Mouse (Mus musculus): Measurements from ENCODE around the gene Tsg101.
A peak's percentile ranks its signal among the peaks of the same experiment; 100 is the strongest.

Tsg101 gene

DNA sequence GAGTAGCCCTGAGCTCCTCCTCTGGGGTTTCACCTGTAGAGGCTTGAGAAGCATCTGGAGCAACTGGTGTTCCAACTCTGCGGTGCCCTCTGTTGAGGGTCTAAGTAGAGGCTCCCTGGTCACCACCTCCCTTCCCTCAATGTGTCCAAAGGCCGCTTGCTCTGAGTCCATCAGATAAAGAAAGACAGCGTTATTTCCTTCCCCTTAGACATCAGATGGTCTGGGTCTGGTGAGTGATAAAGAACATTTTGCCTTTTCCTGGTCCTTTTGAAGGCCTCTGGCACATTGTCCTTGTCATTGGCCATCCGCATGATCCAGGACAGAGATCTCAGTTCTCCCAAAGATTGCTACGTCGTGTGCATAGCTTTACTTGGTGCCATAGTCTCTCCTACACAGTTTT, 42.5 kb downstream of the Tsg101 start:
- DNase-seq (ENCODE audit: low read depth, low spot score) = no peak

DNA sequence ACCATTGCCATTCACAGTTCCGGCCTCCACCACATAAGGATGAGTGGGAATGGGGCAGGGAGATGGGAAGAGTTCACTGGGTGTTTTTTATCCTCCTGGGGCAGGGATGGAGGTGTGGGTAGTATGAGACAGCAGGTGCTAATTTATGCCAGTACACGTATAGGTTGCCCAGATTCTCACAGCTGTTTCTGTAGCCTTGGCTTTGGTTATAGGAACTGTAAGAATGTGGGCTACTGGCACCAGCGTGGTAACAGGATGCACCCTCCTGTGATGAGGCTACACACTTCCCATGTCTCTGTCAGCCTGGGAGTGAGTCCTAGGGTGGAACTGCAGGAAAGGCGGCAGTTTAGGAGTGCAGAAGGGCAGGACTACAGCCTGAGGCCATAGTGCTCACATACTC, 42.9 kb downstream of the Tsg101 start:
- DNase-seq (ENCODE audit: low read depth, low spot score) = no peak

- no peak for DNase-seq (ENCODE audit: low read depth, low spot score)
These were observed 47.8 kb downstream of the Tsg101 start for GRCm38 (mm10) chr7:46871988-46872387.

GRCm38 (mm10) chr7:46860996-46861395, 58.8 kb downstream of the Tsg101 start, which contains the start of gene Ldhc:
Ldhc (plus strand) TSS chr7:46861203.
- no peak for DNase-seq (ENCODE audit: low read depth, low spot score)

DNA sequence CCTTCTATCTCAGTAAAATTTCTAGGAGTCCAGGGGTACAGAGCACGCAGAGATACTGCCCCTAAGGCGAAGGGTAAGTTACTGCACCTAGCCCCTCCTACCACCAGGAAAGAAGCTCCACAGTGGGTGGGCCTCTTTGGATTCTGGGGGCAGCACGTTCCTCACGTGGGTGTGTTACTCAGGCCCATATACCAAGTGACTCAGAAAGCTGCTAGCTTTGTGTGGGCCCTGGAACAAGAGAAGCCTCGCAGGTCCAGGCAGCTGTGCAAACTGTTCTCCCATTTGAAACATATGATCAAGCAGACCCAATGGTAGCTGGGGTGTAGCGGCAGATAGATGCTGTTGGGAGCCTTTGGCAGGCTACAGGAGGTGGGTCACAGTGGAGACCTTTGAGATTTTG, 60.7 kb downstream of the Tsg101 start:
- no peak for DNase-seq (ENCODE audit: low read depth, low spot score)

- no peak for DNase-seq (ENCODE audit: low read depth, low spot score)
These were observed 62.3 kb downstream of the Tsg101 start for GRCm38 (mm10) chr7:46857436-46857835.

- DNase-seq (ENCODE audit: low read depth, low spot score) = no peak
These were observed 63.8 kb downstream of the Tsg101 start for GRCm38 (mm10) chr7:46855866-46856560.

- DNase-seq (ENCODE audit: low read depth, low spot score) = no peak
These were observed 66.4 kb downstream of the Tsg101 start for GRCm38 (mm10) chr7:46853365-46853764.

DNA sequence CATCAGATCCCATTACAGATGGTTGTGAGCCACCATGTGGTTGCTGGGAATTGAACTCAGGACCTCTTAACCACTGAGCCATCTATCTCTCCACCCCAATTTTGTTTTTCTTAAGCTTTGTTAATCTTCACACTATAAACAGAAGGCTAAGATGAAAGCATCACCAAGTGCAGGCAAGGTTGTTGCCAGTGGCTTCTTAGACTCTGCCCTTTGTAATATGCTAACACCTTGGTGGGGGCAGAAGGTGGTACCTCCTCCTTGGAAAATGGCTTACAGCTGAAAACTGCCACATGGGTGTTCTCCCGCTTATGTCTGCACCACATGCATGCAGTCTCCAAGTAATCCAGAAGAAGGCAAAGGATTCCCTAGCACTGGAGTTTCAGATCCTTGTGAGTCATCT, 67.1 kb downstream of the Tsg101 start:
- DNase-seq (ENCODE audit: low read depth, low spot score) = no peak

DNA sequence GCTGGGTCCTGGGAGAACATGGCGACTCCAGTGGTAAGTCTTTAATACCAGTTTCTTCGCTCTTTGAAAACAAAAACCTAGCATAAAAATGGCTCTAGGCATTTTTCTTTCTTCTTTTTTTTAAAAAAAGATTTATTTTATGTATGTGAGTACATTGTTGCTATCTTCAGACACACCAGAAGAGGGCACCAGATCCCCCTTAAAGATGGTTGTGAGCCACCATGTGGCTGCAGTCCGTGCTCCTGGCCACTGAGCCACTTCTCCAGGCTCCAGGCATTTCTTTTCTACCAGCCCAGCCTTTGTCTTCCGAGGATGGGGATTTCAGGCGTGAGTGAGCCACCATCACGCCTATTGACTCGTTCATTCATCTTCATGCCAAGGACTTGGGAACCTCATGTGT, 68.7 kb downstream of the Tsg101 start:
- no peak for DNase-seq (ENCODE audit: low read depth, low spot score)

DNA sequence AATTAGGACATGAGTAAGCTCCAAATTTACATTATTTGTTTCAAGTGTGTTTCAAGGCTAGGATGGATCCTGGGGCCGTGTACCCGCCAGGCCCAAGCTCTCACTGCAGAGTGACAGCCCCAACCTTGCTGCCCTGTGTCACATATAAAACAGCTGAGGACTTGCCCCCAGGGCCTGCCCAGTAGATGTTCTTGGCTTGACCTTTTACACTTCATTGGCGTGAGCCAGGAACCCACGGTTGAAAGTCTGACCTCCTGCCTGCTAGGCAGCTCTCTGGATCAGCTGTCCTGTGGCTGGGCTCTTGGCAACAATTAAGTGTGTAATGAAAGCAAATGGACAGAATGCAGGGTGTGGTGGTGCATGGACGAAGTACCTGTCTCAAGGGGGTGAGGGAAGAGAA, 70.5 kb downstream of the Tsg101 start:
- DNase-seq (ENCODE audit: low read depth, low spot score) = no peak

- DNase-seq (ENCODE audit: low read depth, low spot score) = peak; percentile 93
These were observed 73.1 kb downstream of the Tsg101 start for GRCm38 (mm10) chr7:46846486-46847244.

DNA sequence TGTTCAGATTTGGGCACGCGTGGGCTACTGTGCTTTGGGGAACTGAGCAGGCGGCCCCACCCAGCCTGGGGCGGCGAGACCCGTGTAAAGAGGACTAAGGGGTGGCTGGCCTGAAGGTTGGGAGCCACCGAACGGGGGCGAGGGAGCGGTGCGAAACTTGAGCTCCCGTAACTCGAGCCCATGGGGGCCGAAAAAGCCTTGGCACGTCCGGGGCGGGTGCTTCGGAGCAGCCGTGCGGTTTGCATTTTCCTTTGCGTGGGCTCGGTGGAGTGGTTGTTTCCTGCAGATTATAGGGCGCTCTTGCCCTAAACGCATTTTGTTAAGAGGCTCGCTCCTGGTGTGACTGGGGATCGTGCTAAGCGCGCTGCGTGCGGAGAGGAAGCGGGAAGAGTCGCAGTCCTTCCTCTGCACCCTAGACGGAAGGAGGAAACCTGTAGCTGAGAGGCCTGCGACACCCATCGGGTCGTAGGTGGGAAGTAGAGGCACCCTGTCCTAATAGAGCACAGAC, 73.7 kb downstream of the Tsg101 start:
- DNase-seq (ENCODE audit: low read depth, low spot score) = no peak

DNA sequence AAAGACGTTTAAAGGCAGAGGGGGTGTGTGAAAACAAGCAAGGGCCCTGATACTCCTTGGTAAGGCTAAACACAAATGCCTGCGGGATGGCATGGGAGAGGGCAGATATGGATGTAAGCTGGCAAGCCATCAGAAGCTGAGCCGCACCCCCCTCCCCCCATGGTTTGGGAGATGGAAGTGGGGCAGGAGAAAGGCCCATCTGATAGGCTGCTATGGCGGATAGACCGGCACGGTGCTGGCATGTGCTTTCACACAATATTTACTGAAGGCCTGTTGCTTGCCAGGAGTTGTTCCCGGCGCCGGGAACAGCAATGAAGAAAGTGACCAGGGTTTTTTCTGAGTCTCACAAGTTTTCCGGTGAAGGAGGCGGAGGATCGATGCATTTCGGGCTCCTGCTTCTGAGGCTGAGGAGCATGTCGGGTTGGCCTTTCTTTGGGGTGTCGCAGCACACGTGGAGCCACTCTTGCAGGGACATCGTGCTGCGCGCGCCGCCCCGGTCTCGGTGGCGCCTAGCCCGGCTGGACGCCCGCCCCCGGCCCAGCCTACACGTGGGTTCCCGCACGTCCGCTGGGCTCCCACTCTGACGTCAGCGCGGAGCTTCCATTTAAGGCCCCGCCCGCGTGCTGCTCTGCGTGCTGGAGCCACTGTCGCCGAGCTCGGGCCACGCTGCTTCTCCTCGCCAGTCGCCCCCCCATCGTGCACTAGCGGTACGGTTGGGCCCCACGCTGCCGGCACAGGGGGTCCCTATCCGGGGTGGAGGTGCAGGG, 74.4 kb downstream of the Tsg101 start:
- peak; percentile 91 for DNase-seq (ENCODE audit: low read depth, low spot score)

DNA sequence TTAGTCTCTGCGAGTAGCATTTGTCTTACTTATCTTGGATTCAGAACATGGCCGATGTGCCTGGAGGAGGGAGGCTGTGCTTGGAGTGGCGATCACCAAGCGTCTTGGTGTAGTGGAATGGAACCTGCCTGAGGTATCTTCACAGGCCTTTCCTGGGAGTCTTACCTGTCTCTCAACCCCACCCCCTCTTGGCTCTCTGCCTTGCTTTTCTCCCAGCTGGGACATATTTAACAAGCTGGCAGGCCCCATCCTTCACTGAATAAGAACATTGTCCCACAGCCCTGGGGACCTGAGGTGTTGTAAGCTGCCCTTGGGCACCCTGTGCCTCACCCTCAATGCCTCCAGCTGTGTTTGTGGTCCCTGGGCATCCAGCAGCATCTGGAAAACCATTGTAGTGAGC, 76.2 kb downstream of the Tsg101 start:
- DNase-seq (ENCODE audit: low read depth, low spot score) = no peak

DNA sequence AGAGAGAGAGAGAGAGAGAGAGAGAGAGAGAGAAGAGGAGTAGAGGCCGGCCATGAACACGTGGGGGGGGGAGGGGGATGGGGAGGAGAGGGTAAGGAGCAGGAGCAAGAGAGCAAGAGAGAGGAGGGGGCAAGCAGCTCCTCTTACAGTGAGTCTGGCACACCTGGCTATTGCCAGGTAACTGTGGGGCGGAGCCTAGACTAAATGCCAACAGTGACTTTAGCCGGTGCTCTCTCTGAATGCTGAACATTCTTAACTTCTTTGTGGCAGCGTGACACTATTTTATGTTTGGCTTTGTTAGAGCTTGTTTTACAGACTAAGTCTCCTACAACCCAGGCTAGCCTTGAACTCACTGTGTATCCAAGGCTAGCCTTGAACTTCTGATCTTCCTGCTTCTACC, 77.5 kb downstream of the Tsg101 start:
- DNase-seq (ENCODE audit: low read depth, low spot score) = no peak

DNA sequence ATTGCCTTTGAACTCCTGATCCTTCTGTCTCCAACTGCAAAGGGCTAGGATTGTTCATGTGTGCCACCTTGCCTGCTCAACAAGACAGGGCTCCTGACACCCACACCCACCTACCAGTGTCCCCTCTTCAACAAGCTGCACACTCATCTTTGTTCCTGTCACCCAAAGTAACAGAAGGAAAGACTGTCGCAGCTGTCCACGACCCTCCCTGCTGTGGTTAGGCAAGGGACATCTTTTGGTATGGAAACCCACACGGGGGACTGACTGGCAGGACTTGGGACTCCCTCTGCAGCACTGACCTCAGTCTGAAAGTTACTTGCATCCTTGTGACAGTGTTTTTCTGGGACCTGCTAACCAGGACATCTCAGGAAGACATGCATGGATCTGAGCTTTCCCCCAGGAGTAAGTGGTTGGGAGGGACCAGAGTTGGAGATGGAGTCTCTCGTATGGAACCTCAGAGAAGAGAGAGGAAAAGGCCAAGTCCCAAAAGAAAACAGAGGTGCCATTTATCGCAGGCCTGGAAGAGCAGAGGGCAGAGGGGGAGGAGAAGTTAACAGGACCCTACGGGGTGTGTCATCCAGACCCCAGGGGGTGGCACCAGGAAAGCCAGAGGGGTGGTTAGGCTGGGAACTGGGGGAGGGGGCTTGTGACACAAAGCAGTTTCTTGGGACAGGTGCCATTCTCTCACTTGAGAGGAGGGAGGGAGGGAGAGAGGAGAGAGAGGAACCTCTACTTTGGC, 78.8 kb downstream of the Tsg101 start, which contains the start of gene Ldha:
Gene Ldha (plus strand): TSS at position 689 of the 739 bp plus-strand sequence.
- DNase-seq (ENCODE audit: low read depth, low spot score) = no peak

DNA sequence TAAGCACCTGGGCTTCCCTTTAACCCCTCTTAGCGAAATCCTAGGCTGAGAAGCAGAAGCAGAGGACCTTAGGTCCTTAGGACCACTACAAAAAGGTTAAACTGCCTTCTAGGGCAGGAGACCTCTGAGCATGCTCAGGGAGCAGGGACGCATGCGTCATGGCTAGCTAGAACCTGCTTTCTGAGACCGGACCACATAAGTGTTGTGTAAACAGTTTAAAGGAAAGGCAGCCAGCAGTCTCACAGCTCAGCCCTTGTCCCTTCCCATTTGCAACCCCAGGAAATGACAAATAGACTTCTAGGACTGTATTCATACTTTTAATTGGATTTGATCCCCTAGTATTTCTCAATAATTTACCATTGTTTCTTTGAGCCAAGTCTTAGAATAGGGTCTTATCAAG, 79.4 kb downstream of the Tsg101 start:
- no peak for DNase-seq (ENCODE audit: low read depth, low spot score)

- DNase-seq (ENCODE audit: low read depth, low spot score) = no peak
These were observed 79.9 kb downstream of the Tsg101 start for GRCm38 (mm10) chr7:46839861-46840260.

- no peak for DNase-seq (ENCODE audit: low read depth, low spot score)
These were observed 80.3 kb downstream of the Tsg101 start for GRCm38 (mm10) chr7:46839446-46839845.

Measured in ES-CJ7 (cell line).